Mouse (Mus musculus): ENCODE measurements around the gene Cd320. TPM values are rescaled to one million over a fixed set of nuclear protein-coding genes. Genes with fewer than 3 reads are reported as not detected.
A peak's percentile ranks its signal among the peaks of the same experiment; 100 is the strongest.

Gene Cd320
- polyA plus RNA-seq (2015; fragmentation: Nextera tagmentation; extraction: Ambion mirVana) = 57.3 and 59.6 TPM in 2 replicates

- Histone ChIP-seq H3K4me3 (replicated peaks) (peak within 1 kb of the TSS; percentile 99), H3K9me3 (replicated peaks) (no peaks in the 10 kb centered on the region), H3K27me3 (no peaks in the 10 kb centered on the region), H3K36me3 (peaks cover 21% of the 10 kb centered on the region), H3K4me2 (replicated peaks) (peak within 1 kb of the TSS; percentile 85), H3K9ac (peak within 1 kb of the TSS; percentile 65), H3K4me1 (peaks cover 11% of the 10 kb centered on the region), H3K27ac (replicated peaks) (peak within 1 kb of the TSS; percentile 65; the same call in 1 of the 2 replicates)
- WGBS = under 1% methylated on average over 45 of the region's 45 CpGs
- ATAC-seq (ENCODE audit: insufficient number of reproducible peaks, low FRiP score, low TSS enrichment, low read depth) = peak; percentile 90
Measured at GRCm38 (mm10) chr17:33842966-33843795, at the start of gene Cd320. Cd320 (plus strand) TSS chr17:33843091.

DNA sequence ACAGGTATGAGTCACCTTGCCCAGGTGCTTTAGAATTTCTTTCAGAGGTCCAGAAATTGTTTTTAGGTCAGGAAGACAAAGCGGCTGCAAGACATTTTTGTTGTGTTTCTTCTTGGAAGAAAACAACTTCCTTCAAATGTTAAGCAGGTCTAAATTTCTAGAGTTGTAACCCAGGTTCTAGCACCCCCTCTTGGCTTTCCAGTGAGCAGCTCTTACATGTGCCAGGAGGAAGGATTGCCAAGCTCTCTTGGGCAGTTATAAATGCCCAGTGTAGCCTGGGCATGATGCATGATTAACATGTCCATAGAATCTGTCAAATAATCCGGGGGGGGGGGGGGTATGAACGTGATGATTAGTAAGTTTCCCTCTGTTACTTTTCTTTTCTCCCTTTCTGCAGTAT, 44.6 kb upstream of the Cd320 start:
- WGBS = 52% methylated on average over 3 of the region's 3 CpGs
- H3K27me3 ChIP-seq = no peaks in the 10 kb centered on the region

GRCm38 (mm10) chr17:33799277-33799676, 43.6 kb upstream of the Cd320 start:
- H3K27ac ChIP-seq (replicated peaks) = no peak overlapping the region
- no peaks in the 10 kb centered on the region for H3K4me1 ChIP-seq
- WGBS = 53% methylated on average over 1 of the region's 1 CpGs
- H3K9me3 ChIP-seq (replicated peaks) = no peaks in the 10 kb centered on the region
- no peak for ATAC-seq (ENCODE audit: insufficient number of reproducible peaks, low FRiP score, low TSS enrichment, low read depth)
- H3K36me3 ChIP-seq = no peaks in the 10 kb centered on the region
- no peak overlapping the region for H3K4me2 ChIP-seq (replicated peaks)
- H3K27me3 ChIP-seq = no peaks in the 10 kb centered on the region
- no peak overlapping the region for H3K9ac ChIP-seq
- no peak overlapping the region for H3K4me3 ChIP-seq (replicated peaks)

More for the DNA sequence above, 44.6 kb upstream of the Cd320 start:
- Histone ChIP-seq H3K4me2 (replicated peaks) (no peak overlapping the region), H3K4me1 (no peaks in the 10 kb centered on the region), H3K36me3 (no peaks in the 10 kb centered on the region), H3K27ac (replicated peaks) (no peak overlapping the region), H3K4me3 (replicated peaks) (no peak overlapping the region), H3K9ac (no peak overlapping the region), H3K9me3 (replicated peaks) (no peaks in the 10 kb centered on the region)
- ATAC-seq (ENCODE audit: insufficient number of reproducible peaks, low FRiP score, low TSS enrichment, low read depth) = no peak

DNA sequence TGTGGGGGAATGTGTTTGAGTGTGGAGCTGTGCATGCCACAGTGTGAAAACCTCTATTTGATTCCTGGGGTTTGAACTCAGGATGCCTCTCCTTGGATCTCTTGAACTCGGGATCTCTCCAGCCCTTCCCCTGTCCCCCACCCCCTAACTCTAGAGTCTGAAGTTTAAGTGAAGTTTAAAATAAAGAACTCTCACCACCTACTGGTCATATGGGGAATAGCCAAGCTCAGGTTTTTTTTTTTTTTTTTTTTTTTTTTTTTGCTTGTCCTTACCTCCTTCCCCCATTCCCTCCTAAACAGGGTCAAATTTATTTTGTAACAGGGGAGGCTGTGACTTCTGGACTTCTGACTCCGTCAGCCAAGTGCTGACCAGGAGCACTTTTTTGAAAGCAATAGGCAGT, 40.7 kb upstream of the Cd320 start:
- Histone ChIP-seq H3K4me1 (no peaks in the 10 kb centered on the region), H3K36me3 (no peaks in the 10 kb centered on the region), H3K4me3 (replicated peaks) (no peak overlapping the region), H3K9me3 (replicated peaks) (no peaks in the 10 kb centered on the region), H3K4me2 (replicated peaks) (no peak overlapping the region), H3K27ac (replicated peaks) (no peak overlapping the region), H3K9ac (no peak overlapping the region), H3K27me3 (no peaks in the 10 kb centered on the region)
- 4% methylated on average over 2 of the region's 2 CpGs for WGBS
- no peak for ATAC-seq (ENCODE audit: insufficient number of reproducible peaks, low FRiP score, low TSS enrichment, low read depth)

DNA sequence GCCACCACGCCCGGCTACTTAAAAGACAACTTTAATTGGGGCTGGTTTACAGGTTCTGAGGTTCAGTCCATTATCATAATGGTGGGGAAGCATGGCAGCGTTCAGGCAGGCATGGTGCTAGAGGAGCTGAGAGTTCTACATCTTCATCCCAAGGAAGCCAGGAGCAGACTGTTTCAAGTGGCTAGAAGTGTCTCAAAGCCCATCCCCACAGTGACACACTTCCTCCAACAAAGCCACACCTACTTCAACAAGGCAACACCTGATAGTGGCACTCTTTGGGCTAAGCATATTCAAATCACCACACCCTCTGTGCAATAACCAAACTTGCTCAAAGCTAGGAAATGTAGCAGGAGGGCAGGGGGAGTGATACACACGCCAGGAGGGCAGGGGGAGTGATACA, 38.7 kb upstream of the Cd320 start:
- Histone ChIP-seq H3K36me3 (no peaks in the 10 kb centered on the region), H3K27ac (replicated peaks) (no peak overlapping the region), H3K4me3 (replicated peaks) (no peak overlapping the region), H3K4me1 (no peaks in the 10 kb centered on the region), H3K4me2 (replicated peaks) (no peak overlapping the region), H3K9me3 (replicated peaks) (no peaks in the 10 kb centered on the region), H3K27me3 (no peaks in the 10 kb centered on the region), H3K9ac (no peak overlapping the region)
- WGBS = 53% methylated on average over 4 of the region's 4 CpGs
- ATAC-seq (ENCODE audit: insufficient number of reproducible peaks, low FRiP score, low TSS enrichment, low read depth) = no peak

- H3K4me2 ChIP-seq (replicated peaks) = no peak overlapping the region
- no peaks in the 10 kb centered on the region for H3K27me3 ChIP-seq
- H3K36me3 ChIP-seq = no peaks in the 10 kb centered on the region
- no peak overlapping the region for H3K27ac ChIP-seq (replicated peaks)
- no peak overlapping the region for H3K4me3 ChIP-seq (replicated peaks)
- H3K4me1 ChIP-seq = no peaks in the 10 kb centered on the region
- H3K9ac ChIP-seq = no peak overlapping the region
- 40% methylated on average over 1 of the region's 1 CpGs for WGBS
- ATAC-seq (ENCODE audit: insufficient number of reproducible peaks, low FRiP score, low TSS enrichment, low read depth) = no peak
- H3K9me3 ChIP-seq (replicated peaks) = no peaks in the 10 kb centered on the region
Measured at GRCm38 (mm10) chr17:33804745-33805144, 38.1 kb upstream of the Cd320 start.

DNA sequence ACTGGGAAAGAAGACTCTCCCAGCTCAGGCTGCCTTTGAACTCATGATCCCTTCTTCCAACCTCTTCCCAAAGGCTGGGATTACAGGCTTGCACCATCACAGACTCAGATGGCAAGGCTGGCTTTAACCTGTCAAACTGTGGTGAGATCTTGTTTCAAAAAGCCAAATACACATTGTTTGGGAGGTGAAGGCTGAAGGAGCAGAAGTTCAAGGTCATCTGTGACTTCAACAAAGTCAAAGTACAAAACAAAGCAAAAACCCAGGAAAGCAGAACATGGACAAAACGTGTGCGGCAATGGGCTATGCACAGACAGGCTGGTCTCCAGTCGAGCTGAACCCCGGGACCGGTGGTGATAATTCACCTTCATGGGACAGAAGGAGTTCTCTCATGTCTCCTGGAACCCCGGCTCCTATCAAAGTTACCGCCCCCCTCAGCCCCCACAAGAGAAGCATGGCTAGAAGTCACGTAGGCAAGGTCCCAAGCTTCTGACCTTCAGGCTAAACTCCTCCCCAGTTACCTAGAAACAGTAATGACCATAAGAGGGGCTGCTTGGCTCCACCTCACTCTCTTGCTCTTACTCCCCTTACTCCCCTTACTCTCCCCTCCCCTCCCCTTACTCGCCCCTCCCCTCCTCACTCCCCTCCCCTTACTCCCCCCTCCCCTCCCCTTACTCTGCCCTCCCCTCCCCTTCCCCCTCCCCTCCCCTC, 35.6 kb upstream of the Cd320 start:
- no peak overlapping the region for H3K9ac ChIP-seq
- ATAC-seq (ENCODE audit: insufficient number of reproducible peaks, low FRiP score, low TSS enrichment, low read depth) = no peak
- peaks cover 11% of the 10 kb centered on the region for H3K4me1 ChIP-seq
- no peak overlapping the region for H3K4me2 ChIP-seq (replicated peaks)
- 54% methylated on average over 8 of the region's 9 CpGs for WGBS
- H3K27ac ChIP-seq (replicated peaks) = no peak overlapping the region
- H3K36me3 ChIP-seq = no peaks in the 10 kb centered on the region
- no peaks in the 10 kb centered on the region for H3K9me3 ChIP-seq (replicated peaks)
- no peak overlapping the region for H3K4me3 ChIP-seq (replicated peaks)
- H3K27me3 ChIP-seq = no peaks in the 10 kb centered on the region

GRCm38 (mm10) chr17:33808192-33808591, 34.7 kb upstream of the Cd320 start:
- no peak overlapping the region for H3K27ac ChIP-seq (replicated peaks)
- H3K4me1 ChIP-seq = peaks cover 11% of the 10 kb centered on the region
- H3K4me3 ChIP-seq (replicated peaks) = no peak overlapping the region
- no peaks in the 10 kb centered on the region for H3K36me3 ChIP-seq
- H3K9ac ChIP-seq = no peak overlapping the region
- H3K4me2 ChIP-seq (replicated peaks) = no peak overlapping the region
- no peaks in the 10 kb centered on the region for H3K27me3 ChIP-seq
- WGBS = 34% methylated on average over 10 of the region's 10 CpGs
- H3K9me3 ChIP-seq (replicated peaks) = no peaks in the 10 kb centered on the region
- no peak for ATAC-seq (ENCODE audit: insufficient number of reproducible peaks, low FRiP score, low TSS enrichment, low read depth)

DNA sequence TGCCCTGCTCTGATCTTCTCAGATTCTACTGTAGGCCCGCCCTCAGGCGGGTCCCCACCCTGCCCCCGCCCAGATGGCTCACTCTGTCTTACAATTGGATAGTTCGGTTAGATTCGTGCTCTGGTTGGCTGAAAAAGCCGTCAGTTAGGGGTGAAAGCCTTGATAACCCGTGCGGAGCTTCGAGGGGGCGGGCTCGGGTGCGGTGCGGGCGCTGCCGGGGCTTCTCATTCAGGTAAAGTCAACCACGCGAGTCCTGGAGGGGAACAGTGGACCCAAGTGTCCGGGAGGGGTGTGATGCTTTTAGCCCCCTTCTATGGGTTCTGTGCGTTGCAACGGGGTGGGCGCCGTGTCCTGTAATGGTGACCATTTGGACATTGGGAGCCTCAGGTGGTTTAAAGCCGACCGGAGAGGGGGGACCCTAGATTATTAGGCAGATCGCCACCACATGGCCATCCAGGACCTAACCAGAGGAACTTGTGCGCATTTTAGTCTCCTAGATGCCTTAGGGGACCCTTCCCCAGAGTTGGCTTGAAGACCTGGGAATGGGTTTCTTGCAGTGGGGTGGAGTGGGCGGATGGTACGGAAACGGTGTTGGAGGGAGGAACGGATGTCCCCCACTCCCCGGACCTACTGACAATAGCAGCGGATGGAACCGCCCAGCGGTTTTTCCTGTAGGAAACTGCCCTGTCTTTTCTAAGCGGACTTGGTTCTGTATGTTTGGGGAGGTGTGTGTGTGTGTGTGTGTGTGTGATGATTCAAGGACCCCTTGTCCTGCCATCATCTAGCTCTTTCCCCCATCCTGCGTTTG, 32.4 kb upstream of the Cd320 start, which contains the start of gene Kank3:
Kank3 (plus strand) TSS at position 186 of the 808 bp plus-strand sequence.
- no peak within 1 kb of the TSS; the same call in 1 of the 2 replicates for H3K27ac ChIP-seq (replicated peaks)
- H3K4me1 ChIP-seq = peaks cover 11% of the 10 kb centered on the region
- H3K4me2 ChIP-seq (replicated peaks) = peak within 1 kb of the TSS; percentile 92
- under 1% methylated on average over 36 of the region's 36 CpGs for WGBS
- no peaks in the 10 kb centered on the region for H3K9me3 ChIP-seq (replicated peaks)
- H3K4me3 ChIP-seq (replicated peaks) = peak within 1 kb of the TSS; percentile 57
- peak within 1 kb of the TSS; percentile 40; the same call in 1 of the 2 replicates for H3K9ac ChIP-seq
- no peaks in the 10 kb centered on the region for H3K36me3 ChIP-seq
- ATAC-seq (ENCODE audit: insufficient number of reproducible peaks, low FRiP score, low TSS enrichment, low read depth) = peak; percentile 95
- H3K27me3 ChIP-seq = no peaks in the 10 kb centered on the region

GRCm38 (mm10) chr17:33811142-33811516, 31.8 kb upstream of the Cd320 start:
- Histone ChIP-seq H3K9me3 (replicated peaks) (no peaks in the 10 kb centered on the region), H3K36me3 (no peaks in the 10 kb centered on the region), H3K4me2 (replicated peaks) (peak overlapping the region; percentile 92), H3K27me3 (no peaks in the 10 kb centered on the region), H3K9ac (0 out of 2 replicates have a peak overlapping the region, but pooled peaks have one; percentile 40), H3K4me3 (replicated peaks) (peak overlapping the region; percentile 57), H3K4me1 (peaks cover 11% of the 10 kb centered on the region), H3K27ac (replicated peaks) (no peak overlapping the region; the same call in 1 of the 2 replicates)
- WGBS = 15% methylated on average over 7 of the region's 7 CpGs
- ATAC-seq (ENCODE audit: insufficient number of reproducible peaks, low FRiP score, low TSS enrichment, low read depth) = no peak

DNA sequence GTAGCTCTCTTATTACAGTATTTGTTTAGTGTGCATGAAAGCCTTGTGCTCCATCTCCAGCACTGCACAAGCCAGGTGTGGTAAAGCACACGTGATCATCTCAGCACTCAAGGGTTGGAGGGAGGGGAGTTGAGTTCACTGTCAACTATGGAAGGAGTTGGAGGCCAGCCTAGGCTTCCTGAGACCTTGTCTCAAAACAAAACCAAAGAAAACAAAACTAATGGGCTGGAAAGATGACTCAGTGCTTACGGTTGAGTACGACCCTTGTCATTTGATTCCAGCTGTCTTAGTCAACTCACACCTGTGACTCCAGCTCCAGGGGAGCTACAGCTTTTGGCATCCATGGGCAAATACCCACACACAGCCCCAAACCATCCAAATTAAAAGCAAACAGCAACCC, 30.4 kb upstream of the Cd320 start:
- no peak overlapping the region for H3K4me2 ChIP-seq (replicated peaks)
- 43% methylated on average over 3 of the region's 3 CpGs for WGBS
- H3K27me3 ChIP-seq = no peaks in the 10 kb centered on the region
- H3K27ac ChIP-seq (replicated peaks) = no peak overlapping the region
- ATAC-seq (ENCODE audit: insufficient number of reproducible peaks, low FRiP score, low TSS enrichment, low read depth) = no peak
- H3K9ac ChIP-seq = no peak overlapping the region
- no peaks in the 10 kb centered on the region for H3K36me3 ChIP-seq
- peaks cover 17% of the 10 kb centered on the region for H3K4me1 ChIP-seq
- no peak overlapping the region for H3K4me3 ChIP-seq (replicated peaks)
- no peaks in the 10 kb centered on the region for H3K9me3 ChIP-seq (replicated peaks)

All from embryonic facial prominence, embryonic 15.5 days (tissue).